Comparison of ENCODE assay signal across 8 mouse cellular contexts in the genomic region with DNA sequence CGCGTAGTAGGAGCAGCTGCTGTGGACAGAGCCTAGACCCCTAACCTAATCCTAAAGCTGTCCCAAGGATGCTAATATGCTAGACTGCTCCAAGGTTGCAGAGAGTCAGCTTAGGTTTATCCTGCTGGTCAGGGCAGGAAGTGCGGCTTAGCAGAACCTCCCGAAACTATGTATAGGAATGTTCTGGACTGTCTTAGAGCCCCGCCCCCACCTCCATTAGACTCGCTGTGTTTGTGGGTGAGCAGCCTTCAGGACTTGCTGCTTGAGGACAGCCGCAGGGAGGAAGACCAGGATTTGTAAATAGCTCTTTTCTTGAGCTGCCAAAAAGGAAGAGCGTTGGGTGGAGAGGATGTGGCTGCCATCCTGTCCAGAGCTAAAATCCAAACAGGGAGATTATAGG. TPM values are rescaled to one million over a fixed set of nuclear protein-coding genes. Genes with fewer than 3 reads are reported as not detected.
DNase-seq lines count a peak whose midpoint lies in the region; ATAC-seq and TF ChIP-seq lines count a peak whose summit lies in the region.

No protein-coding gene starts in this region.

- DNase-seq in gastrocnemius, adult 2 months, result no peak
- no peak for DNase-seq in gastrocnemius, adult 18-20 months (ENCODE audit: low spot score)
- DNase-seq in Muller cell, postnatal 12 days (ENCODE audit: inconsistent ontology term), result peak; percentile 14
- peak; percentile 35 for DNase-seq in heart, postnatal 0 days (ENCODE audit: low spot score)
- DNase-seq in natural killer cell, adult 2 months (ENCODE audit: low spot score in 2 of 2), result no peak
- DNase-seq in right cerebral cortex, postnatal 10 days (ENCODE audit: low spot score in 2 of 2), result no peak

- no peaks in the 10 kb centered on the region for H3K9me3 ChIP-seq in heart, postnatal 0 days (replicated peaks; ENCODE audit: control insufficient read depth, low read length)
- no peaks in the 10 kb centered on the region for H3K9me3 ChIP-seq in lung, embryonic 16.5 days (ENCODE audit: control insufficient read depth, low read length)

- H3K27ac ChIP-seq in gastrocnemius, adult 2 months, result peak overlapping the region; percentile 82
- H3K27ac ChIP-seq in heart, postnatal 0 days (ENCODE audit: low read depth), result peak overlapping the region; percentile 72
- peak overlapping the region; percentile 89 for H3K27ac ChIP-seq in lung, embryonic 16.5 days (ENCODE audit: low read length)

- ATAC-seq in heart, postnatal 0 days (ENCODE audit: insufficient read depth, low read depth), result peak; percentile 42
- peak; percentile 77 for ATAC-seq in lung, embryonic 16.5 days (ENCODE audit: low read depth)
- no peak for ATAC-seq in monocyte, adult 5-6 weeks (replicated peaks; ENCODE audit: insufficient number of reproducible peaks, low FRiP score, low TSS enrichment, poor library complexity, severe bottlenecking)

- peaks cover 66% of the 10 kb centered on the region for H3K4me1 ChIP-seq in heart, postnatal 0 days (ENCODE audit: control insufficient read depth, insufficient read depth)
- H3K4me1 ChIP-seq in lung, embryonic 16.5 days (replicated peaks; ENCODE audit: control insufficient read depth, insufficient read depth, low read length), result peaks cover 36% of the 10 kb centered on the region

- peak; percentile 46 for TF ChIP-seq CTCF in gastrocnemius, adult 2 months (IDR thresholded peaks at IDR 0.05)
- peak; percentile 31; the same call in 1 of the 2 replicates for TF ChIP-seq CTCF in heart, postnatal 0 days (IDR thresholded peaks at IDR 0.05; ENCODE audit: low read depth)

- H3K4me2 ChIP-seq in heart, postnatal 0 days (ENCODE audit: low read depth, low read length), result 0 out of 2 replicates have a peak overlapping the region, but pooled peaks have one; percentile 1
- no peak overlapping the region for H3K4me2 ChIP-seq in lung, embryonic 16.5 days (ENCODE audit: low read depth, low read length)

- no peaks in the 10 kb centered on the region for H3K36me3 ChIP-seq in heart, postnatal 0 days (replicated peaks; ENCODE audit: control insufficient read depth, insufficient read depth, low read length)
- no peaks in the 10 kb centered on the region for H3K36me3 ChIP-seq in lung, embryonic 16.5 days (ENCODE audit: control insufficient read depth, insufficient read depth, low read length)

- intact Hi-C loops in gastrocnemius, adult 2 months (cut with DNase I), result no loop called here

- peak overlapping the region; percentile 34; the same call in 1 of the 2 replicates for H3K4me3 ChIP-seq in gastrocnemius, adult 2 months
- H3K4me3 ChIP-seq in heart, postnatal 0 days (ENCODE audit: low read depth, low read length), result no peak overlapping the region
- H3K4me3 ChIP-seq in lung, embryonic 16.5 days (ENCODE audit: low read length), result no peak overlapping the region

- no peaks in the 10 kb centered on the region for H3K27me3 ChIP-seq in heart, postnatal 0 days (ENCODE audit: control insufficient read depth, insufficient read depth, low read length)
- H3K27me3 ChIP-seq in lung, embryonic 16.5 days (ENCODE audit: control insufficient read depth, insufficient read depth, low read depth, low read length), result no peaks in the 10 kb centered on the region

- no peak overlapping the region for H3K9ac ChIP-seq in heart, postnatal 0 days (replicated peaks; ENCODE audit: low read depth, low read length)
- no peak overlapping the region for H3K9ac ChIP-seq in lung, embryonic 16.5 days (ENCODE audit: low read length)

- 66% methylated on average over 8 of the region's 8 CpGs for WGBS in heart, postnatal 0 days
- 55% methylated on average over 8 of the region's 8 CpGs for WGBS in lung, embryonic 16.5 days

- TF ChIP-seq EP300 in heart, postnatal 0 days (IDR thresholded peaks at IDR 0.05; ENCODE audit: low read depth), result no peak; the same call in 1 of the 2 replicates

RNA-seq across cellular contexts. Expression of gene Taf11, which starts 59.7 kb away (rescaled TPM):
- total RNA-seq in gastrocnemius, adult 2 months (2021), result 10 to 100 TPM; 14.0 to 19.1 TPM
- total RNA-seq in gastrocnemius, adult 18-20 months (2021), result 10 to 100 TPM; 16.8 to 17.4 TPM
- total RNA-seq in heart, postnatal 0 days (2014; rRNA removed; ENCODE audit: low replicate concordance), result 9.2 and 12.1 TPM in 2 replicates
- 39.8 and 39.9 TPM in 2 replicates for polyA plus RNA-seq in heart, postnatal 0 days (2015; fragmentation: Nextera tagmentation; extraction: Ambion mirVana)
- 62.1 and 67.1 TPM in 2 replicates for polyA plus RNA-seq in lung, embryonic 16.5 days (2015; fragmentation: Nextera tagmentation; extraction: Ambion mirVana)
- total RNA-seq in monocyte, adult 5-6 weeks (2017), result 25.8 to 43.4 TPM (median 35.3 TPM) in 3 replicates

Comparison
In these comparisons a context has a peak if more than half of its experiments do, and no peak if none do; other contexts are left out.
1. DNase-seq: peak in Muller cell, postnatal 12 days (single experiment) and heart, postnatal 0 days (single experiment); none in gastrocnemius, adult 2 months (single experiment), gastrocnemius, adult 18-20 months (single experiment), natural killer cell, adult 2 months (0 of 2) and right cerebral cortex, postnatal 10 days (0 of 2).
2. Peak in every context shown above with its lines, with median percentiles within 50 percentile points of each other: H3K27ac ChIP-seq.